Mouse (Mus musculus): ENCODE measurements around the gene Adgrl2. TPM values are rescaled to one million over a fixed set of nuclear protein-coding genes. Genes with fewer than 3 reads are reported as not detected.

The Adgrl2 gene
- total RNA-seq, 2 experiments from 2014 or later: 163 to 173 TPM

GRCm38 (mm10) chr3:148852556-148852955 lies 137.8 kb downstream of the Adgrl2 start:
- DNase-seq (ENCODE audit: extremely low spot score in 1 of 2, low spot score in 2 of 2): no peak
- intact Hi-C loops (cut with DNase I): loop anchor here (10.0 kb wide), 1 partner anchor 132 kb away; no protein-coding TSS in a partner anchor

GRCm38 (mm10) chr3:148850821-148851220 lies 139.5 kb downstream of the Adgrl2 start:
- DNase-seq (ENCODE audit: extremely low spot score in 1 of 2, low spot score in 2 of 2): no peak
- intact Hi-C loops (cut with DNase I): loop anchor here (10.0 kb wide), 1 partner anchor 134 kb away; no protein-coding TSS in a partner anchor

GRCm38 (mm10) chr3:148848366-148848765 lies 142.0 kb downstream of the Adgrl2 start:
- intact Hi-C loops (cut with DNase I): no loop called here
- no peak for DNase-seq (ENCODE audit: extremely low spot score in 1 of 2, low spot score in 2 of 2)

- intact Hi-C loops (cut with DNase I): no loop called here
- DNase-seq (ENCODE audit: extremely low spot score in 1 of 2, low spot score in 2 of 2): no peak
These were observed 146.2 kb downstream of the Adgrl2 start for GRCm38 (mm10) chr3:148844182-148844581.

- DNase-seq (ENCODE audit: extremely low spot score in 1 of 2, low spot score in 2 of 2): no peak
- intact Hi-C loops (cut with DNase I): no loop called here
These were observed 147.8 kb downstream of the Adgrl2 start for GRCm38 (mm10) chr3:148842533-148842932.

- intact Hi-C loops (cut with DNase I): no loop called here
- DNase-seq (ENCODE audit: extremely low spot score in 1 of 2, low spot score in 2 of 2): no peak
These were observed 151.5 kb downstream of the Adgrl2 start for GRCm38 (mm10) chr3:148838835-148839296.

- intact Hi-C loops (cut with DNase I): no loop called here
- no peak for DNase-seq (ENCODE audit: extremely low spot score in 1 of 2, low spot score in 2 of 2)
These were observed 152.1 kb downstream of the Adgrl2 start for GRCm38 (mm10) chr3:148838095-148838834.

GRCm38 (mm10) chr3:148835136-148835535 lies 155.2 kb downstream of the Adgrl2 start:
- DNase-seq (ENCODE audit: extremely low spot score in 1 of 2, low spot score in 2 of 2): no peak
- intact Hi-C loops (cut with DNase I): no loop called here

GRCm38 (mm10) chr3:148833070-148833769 lies 157.1 kb downstream of the Adgrl2 start:
- intact Hi-C loops (cut with DNase I): no loop called here
- DNase-seq (ENCODE audit: extremely low spot score in 1 of 2, low spot score in 2 of 2): no peak

GRCm38 (mm10) chr3:148832001-148832400 lies 158.4 kb downstream of the Adgrl2 start:
- intact Hi-C loops (cut with DNase I): no loop called here
- DNase-seq (ENCODE audit: extremely low spot score in 1 of 2, low spot score in 2 of 2): no peak

GRCm38 (mm10) chr3:148828519-148828918 lies 161.8 kb downstream of the Adgrl2 start:
- intact Hi-C loops (cut with DNase I): no loop called here
- no peak for DNase-seq (ENCODE audit: extremely low spot score in 1 of 2, low spot score in 2 of 2)

- no peak for DNase-seq (ENCODE audit: extremely low spot score in 1 of 2, low spot score in 2 of 2)
These were observed 166.8 kb downstream of the Adgrl2 start for GRCm38 (mm10) chr3:148823551-148823950.

GRCm38 (mm10) chr3:148821632-148822031 lies 168.7 kb downstream of the Adgrl2 start:
- no peak for DNase-seq (ENCODE audit: extremely low spot score in 1 of 2, low spot score in 2 of 2)

More at GRCm38 (mm10) chr3:148823551-148823950, 166.8 kb downstream of the Adgrl2 start:
- intact Hi-C loops (cut with DNase I): no loop called here

GRCm38 (mm10) chr3:148819323-148820046 lies 170.9 kb downstream of the Adgrl2 start:
- intact Hi-C loops (cut with DNase I): no loop called here
- no peak for DNase-seq (ENCODE audit: extremely low spot score in 1 of 2, low spot score in 2 of 2)

More at GRCm38 (mm10) chr3:148821632-148822031, 168.7 kb downstream of the Adgrl2 start:
- intact Hi-C loops (cut with DNase I): no loop called here

GRCm38 (mm10) chr3:148818414-148819105 lies 171.8 kb downstream of the Adgrl2 start:
- intact Hi-C loops (cut with DNase I): no loop called here
- DNase-seq (ENCODE audit: extremely low spot score in 1 of 2, low spot score in 2 of 2): no peak

- DNase-seq (ENCODE audit: extremely low spot score in 1 of 2, low spot score in 2 of 2): no peak
- intact Hi-C loops (cut with DNase I): no loop called here
These were observed 172.9 kb downstream of the Adgrl2 start for GRCm38 (mm10) chr3:148817491-148817890.

- no peak for DNase-seq (ENCODE audit: extremely low spot score in 1 of 2, low spot score in 2 of 2)
- intact Hi-C loops (cut with DNase I): no loop called here
These were observed 177.2 kb downstream of the Adgrl2 start for GRCm38 (mm10) chr3:148813121-148813520.

GRCm38 (mm10) chr3:148812059-148812458 lies 178.3 kb downstream of the Adgrl2 start:
- no peak for DNase-seq (ENCODE audit: extremely low spot score in 1 of 2, low spot score in 2 of 2)
- intact Hi-C loops (cut with DNase I): no loop called here

GRCm38 (mm10) chr3:148806977-148807376 lies 183.4 kb downstream of the Adgrl2 start:
- peak in 1 of 2 experiments; percentile 46 for DNase-seq (ENCODE audit: extremely low spot score in 1 of 2, low spot score in 2 of 2)
- intact Hi-C loops (cut with DNase I): no loop called here
